Mouse (Mus musculus) cerebellum, adult 8-10 months (tissue): Measurements from ENCODE around the gene Cfap46.
A peak's percentile ranks its signal among the peaks of the same experiment; 100 is the strongest.
"Not testable (repeated sequence)": the region's sequence is repeated elsewhere in the genome, so short reads cannot be mapped to it uniquely, and the experiment has no call there.

Experiments used
- DNase-seq: peaks from one replicate; pipeline ENCODE4 v3.0.0; 2022

Gene Cfap46

DNA sequence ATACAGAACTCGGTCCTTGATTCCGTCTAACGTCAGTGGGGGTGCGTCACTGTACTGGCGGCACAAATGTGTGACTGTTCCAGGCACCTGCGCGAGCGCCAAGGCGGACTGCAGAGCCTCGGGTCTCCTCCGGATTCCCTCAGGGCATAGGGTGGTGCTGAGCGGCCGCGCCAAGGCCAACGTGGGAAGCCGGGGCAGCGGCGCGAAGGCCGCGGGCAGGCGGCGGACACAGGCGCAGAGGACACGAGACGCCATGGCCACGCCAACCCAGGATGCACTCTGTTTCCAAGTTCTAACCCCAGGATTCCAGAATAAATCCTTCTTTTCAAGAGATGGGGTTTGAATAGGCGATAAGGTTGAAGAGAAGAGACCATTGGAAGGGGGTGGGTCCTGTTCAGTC is 23.7 kb downstream of the Cfap46 start:
- DNase-seq: not testable (repeated sequence)

DNA sequence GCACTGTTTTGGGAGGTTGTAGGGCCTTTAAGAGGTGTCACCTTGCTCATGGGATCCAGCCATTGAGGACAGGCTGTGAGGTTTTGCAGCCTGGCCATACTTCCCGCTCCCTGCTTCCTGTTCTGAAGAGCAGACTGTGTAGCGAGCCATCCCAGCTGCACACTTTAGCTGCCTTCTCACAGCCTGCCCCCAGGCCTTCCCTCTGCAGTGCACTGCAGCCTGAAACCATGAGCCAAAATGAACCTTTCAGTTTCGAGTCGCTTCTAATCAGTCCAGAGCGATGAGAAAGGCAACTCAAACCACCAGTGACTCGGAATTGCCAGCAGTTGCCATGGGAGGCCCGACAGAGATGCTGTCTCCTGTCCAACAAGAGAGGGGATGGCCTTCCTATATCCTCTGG is 33.9 kb downstream of the Cfap46 start:
- DNase-seq: no peak

DNA sequence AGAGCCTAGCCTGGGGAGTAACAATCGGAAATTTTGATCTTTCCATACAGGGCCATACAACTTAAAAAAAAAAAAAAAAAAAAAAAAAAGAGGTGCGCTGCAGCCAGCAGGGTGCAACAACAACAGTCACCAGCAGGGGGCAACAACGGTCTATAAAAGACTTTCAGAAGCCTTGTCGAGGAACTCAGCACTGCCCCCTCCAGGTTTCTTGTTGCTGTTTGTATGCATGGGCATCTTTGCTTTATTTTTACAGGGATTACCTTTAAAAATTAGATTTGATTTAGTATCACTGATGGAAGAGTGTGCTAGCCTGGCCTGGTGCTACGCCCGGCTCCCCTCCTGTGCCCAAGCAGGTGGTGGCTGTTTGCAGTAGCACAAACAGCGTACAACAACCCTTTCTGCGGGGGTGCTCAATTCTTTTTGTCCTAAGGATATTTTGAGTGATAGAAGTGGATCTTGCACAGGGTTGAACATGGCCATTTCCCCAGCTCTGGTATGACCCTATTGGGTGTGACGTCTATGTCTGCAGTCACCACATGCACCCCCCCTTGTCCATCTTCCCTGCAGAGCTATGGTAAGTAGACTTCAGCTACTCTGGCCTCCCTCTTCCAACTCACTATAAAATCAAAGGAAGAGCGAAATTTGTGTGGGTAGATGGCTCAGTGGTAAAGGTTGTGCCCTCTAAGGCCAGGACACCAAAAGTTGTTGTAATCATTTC is 35.4 kb downstream of the Cfap46 start:
- peak; percentile 92 for DNase-seq

DNA sequence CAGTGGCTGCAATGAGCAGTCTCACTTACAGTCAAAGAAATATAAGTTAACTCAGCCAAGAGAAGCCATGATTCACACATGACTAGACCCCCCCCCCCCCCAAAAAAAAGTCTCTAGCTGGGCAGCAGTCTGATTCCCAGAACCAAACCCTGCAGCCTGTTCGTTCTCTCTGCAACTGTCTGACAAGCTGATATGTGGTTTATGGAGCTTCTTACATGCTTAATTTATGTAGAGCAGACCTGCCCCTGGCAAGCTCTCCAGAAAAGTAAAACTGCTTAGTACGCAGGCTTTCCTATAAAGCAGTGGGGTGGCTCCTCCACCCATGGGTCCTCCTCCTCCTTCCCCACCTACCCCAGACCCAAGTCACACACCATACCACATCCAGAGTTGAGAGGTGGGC is 50.2 kb downstream of the Cfap46 start:
- DNase-seq: no peak

DNA sequence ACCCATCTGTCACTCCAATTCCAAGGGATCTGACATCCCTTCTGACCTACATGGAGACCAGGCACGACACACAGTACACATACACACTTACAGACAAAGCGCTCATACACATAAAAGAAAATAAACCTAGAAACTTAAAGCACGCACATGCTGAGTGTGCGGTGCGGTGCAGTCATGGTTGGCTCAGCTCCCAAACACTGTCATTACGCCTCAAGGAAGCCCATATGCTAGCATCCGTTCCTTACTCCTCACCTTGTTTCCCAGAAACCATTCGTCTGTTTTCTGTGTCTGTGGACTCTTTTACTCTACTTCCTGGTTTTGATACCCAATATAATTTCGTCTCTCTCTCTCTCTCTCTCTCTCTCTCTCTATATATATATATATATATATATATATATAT is 58.5 kb downstream of the Cfap46 start:
- no peak for DNase-seq

DNA sequence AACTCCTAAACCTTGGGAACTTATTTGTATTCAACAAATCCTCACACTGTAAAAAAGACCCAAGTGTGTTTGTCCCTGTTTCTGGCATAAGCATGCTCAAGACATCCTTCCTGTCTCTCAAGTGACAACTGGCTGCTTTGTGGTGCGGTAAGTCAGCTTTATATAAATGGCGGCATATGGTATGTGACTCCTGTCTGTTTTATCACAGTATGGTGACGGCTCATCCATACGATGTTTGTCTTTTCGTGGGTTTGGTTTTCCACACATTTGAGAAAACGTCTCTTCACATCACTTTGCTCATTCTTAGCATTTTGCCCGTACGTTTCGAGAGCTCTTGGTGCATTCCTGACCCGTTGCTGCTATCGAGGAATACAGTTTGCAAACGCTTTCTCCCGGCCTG is 61.0 kb downstream of the Cfap46 start:
- no peak for DNase-seq

DNA sequence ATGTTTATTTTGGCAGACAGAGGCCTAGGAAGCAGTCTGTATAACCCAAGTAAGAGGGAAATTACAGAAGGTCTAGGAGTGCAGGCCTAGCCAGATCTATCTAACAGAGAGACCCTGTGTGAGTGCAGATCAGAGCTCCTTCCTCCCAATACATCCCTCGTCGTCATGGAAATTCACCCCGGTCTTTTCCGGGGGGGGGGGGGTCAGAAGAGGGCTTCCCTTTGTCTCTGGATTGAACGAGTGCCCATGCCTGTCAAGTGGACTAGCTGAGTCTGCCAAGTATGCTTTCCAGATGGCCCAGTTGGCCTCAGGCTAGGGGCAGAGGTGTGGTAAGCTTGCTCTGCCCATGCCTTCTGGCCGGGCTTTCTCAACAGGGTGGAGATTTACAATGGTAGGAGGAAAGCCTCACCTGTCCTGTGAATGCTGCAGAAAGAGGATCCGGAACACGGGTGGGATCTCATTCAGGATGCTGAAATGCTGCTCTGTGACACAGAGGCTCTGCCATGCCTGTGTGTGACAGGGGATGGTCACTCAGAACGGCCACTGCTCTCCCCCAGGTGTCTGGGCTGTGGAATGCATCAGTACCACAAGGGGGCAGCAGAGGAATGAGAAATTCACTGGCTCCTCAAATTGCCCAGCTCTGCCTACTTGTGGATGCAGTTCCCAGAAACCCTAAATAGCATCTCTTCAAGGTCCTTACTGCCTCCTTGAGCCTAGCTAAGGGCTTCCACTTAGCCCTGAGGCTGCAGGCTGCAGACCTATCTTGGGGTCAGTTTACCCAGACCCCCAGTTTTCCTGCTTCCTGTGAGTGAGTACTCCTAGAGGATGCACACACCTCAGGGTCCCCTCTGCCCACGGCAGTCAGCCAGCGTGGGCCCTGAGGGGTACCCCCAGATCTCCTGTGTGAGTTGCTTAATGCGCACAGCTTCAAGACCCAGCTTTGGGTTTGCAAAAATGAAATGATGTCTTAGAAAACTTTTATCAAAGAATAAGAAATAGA is 67.5 kb downstream of the Cfap46 start:
- peak; percentile 72 for DNase-seq

DNA sequence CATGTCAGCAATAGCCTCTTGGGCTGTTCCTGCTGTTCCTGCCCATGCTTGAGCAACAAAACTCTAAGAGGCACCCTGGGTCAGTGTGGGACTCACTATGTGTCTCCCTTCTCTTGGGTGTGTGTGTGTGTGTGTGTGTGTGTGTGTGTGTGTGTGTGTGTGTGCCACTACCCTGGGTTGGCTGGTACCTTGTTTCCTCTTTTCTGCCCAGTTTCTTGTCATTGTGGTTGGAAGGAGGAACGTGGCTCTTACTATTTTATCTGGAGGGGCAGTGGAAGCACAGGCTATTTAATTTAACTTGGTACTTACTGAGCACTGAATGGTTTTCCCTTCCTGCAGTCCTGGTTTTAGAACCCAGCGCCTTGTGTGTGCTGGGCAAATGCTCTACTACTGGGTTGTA is 73.3 kb downstream of the Cfap46 start:
- no peak for DNase-seq

DNA sequence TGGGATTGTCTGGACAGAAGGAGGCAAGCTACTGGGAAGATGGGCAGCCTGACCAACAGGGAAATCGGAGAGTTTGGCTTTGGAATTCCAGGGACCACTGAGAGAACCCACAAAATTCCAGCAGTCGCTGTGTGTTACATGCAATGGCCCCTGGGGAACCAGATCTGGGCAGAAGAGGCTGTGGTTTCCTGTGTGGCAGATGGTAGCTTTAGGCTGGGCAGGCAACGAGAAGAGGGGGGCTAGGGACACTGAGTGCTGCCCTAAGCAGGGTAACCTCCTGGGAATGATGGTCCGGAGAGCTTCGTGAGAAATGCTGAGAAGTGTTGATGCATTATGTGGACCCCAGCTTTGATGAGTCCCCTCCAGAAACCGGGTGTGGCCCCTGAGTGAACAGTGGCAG is 87.8 kb downstream of the Cfap46 start:
- DNase-seq: no peak

DNA sequence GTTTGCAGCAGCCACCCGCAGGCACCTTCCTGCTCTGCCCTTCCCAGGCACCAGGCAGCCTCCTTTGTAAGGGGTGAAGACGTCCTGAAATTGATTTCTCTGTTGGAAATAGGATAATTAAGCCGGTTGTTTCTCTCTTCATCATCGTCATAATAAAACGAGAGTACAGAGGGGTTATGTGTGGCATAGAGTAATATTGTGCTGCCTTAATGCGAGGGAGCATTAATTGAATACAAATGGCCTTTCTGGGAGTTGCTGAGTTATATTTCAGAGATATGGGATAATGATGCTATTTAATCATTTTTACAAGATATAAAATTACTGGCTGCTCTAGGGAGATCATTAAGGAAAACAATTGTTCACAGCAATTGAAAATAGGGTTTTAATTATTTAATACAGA is 88.3 kb downstream of the Cfap46 start:
- DNase-seq: no peak

DNA sequence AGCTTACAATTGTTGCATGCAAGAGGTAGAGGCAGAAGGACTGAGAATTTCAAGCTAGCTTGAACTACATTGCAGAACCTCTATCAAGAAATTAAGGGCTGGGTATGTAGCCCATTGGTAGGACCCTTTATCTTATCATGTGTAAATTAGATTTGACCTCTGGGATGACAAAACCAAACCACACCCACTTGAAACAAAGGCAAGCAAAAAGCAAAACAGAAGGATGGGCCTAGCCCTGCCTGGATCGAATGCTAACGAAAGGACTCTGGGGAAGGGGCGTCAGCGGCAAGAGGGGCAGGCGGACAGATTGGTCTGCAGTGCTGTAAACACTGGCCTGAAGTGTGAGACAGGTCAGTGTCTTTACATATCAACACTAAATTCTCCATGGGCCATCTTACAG is 92.3 kb downstream of the Cfap46 start:
- DNase-seq: no peak

DNA sequence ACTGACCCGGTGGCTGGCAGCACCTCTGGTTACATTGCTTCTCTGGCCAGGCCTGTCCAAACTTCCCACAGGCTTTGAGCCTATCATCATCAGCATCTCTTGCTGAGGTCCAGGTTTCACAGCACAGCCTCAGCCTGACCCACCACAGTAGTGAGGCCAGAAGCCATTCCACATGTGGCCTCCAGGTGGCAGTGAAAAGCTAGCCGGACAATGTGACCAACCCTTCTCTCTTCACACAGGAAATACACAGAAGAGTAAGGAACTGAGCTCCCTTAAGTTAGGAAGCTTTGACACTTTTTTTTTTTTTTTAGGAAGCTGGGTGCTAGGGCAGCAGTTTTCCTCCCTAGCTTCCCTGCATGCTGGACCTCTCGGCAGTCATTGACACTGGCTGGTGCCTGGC is 93.3 kb downstream of the Cfap46 start:
- peak; percentile 25 for DNase-seq

DNA sequence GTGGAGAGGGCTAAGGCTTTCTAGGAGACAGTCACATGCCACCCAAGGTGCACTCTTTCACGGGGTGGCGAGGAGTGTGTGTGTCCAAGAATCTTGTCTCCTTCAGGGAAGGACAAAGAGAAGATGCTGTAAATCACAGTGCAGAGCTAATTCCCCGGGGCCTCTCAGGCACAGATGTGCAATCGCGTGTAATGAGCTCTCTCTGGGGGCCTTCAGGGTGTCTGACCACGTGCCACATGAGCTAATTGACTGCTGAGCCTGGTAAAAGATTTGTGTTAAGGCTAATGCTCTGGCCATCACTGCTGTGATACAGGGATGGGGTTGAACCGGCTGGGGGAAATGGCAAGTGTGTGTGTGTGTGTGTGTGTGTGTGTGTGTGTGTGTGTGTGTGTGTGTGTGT is 95.7 kb downstream of the Cfap46 start:
- DNase-seq: no peak

DNA sequence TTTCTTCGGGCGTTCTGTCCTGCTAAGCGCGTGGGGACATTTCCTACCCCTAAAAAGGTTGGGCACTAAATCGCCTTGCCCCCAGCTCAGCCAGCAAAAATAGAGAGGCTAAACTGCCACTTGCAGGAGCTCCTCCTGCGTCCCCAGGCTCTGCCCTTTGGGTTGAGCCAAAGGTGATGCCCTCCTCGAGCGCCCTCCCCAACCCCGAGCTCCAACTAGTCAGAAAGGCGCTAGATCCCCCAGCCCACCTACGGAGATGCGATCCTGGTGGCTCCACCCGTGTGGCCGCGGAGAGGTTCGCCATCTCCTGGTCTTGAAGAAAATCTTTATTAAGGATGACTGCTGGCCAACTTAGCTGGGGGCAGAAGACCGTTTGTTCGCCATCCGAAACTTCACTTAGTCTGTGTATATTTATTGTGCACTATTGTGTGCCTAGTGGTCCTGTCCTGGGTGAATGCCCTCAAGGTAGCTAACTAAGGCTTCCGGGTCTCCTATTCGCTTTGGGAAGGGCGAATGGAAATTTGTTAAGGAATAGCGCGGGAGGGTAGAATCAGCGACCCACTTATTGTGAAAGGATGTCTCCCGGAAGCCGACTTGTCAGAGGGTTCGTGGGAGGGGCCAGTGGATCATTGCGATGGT is 98.3 kb downstream of the Cfap46 start:
- no peak for DNase-seq

DNA sequence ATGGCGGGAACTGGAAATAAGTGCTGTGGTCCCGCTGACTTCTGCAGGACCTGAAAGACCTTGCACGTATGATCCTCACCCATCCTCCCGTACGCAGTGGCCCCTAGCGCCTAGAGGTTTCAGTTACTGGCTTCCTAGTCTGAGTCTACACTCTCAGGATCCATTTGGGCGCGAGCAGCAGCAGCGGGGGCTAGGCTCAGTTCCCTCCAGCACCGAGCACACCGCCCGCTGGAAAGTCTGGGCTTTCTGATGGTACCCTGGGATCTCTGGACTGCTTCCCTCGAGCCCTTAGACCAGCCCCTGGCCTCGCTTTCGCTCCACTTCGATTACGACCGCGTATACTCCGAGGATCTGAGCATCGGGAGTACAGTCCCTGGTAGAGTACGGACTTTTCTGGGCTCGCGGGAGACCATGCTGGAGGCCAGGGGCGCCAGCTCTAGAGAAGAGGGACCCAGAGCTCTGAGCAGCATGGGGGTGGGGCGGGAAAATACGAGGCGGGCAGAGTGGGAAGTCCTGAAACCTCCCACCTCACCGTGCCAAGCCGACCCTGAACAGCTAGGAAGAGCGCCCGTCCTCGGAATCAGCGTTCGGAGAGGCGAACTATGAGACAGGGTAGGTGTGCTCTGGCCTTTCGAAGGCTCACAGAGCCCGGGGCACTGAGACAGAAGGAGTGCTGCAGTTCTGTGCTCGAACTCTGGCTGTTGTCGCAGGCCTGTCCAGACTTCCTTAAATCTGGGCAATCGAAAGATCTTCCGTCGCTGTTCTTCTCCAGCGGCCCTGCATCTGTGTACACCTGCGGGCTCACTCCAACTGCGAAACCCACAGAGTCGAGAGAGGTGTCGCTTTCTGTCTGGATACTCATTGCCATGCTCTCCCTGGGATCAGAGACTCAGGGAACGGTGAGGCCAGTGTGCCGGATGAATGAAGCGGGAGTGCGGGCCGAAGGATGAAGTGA is 99.1 kb downstream of the Cfap46 start:
- DNase-seq: peak; percentile 21

DNA sequence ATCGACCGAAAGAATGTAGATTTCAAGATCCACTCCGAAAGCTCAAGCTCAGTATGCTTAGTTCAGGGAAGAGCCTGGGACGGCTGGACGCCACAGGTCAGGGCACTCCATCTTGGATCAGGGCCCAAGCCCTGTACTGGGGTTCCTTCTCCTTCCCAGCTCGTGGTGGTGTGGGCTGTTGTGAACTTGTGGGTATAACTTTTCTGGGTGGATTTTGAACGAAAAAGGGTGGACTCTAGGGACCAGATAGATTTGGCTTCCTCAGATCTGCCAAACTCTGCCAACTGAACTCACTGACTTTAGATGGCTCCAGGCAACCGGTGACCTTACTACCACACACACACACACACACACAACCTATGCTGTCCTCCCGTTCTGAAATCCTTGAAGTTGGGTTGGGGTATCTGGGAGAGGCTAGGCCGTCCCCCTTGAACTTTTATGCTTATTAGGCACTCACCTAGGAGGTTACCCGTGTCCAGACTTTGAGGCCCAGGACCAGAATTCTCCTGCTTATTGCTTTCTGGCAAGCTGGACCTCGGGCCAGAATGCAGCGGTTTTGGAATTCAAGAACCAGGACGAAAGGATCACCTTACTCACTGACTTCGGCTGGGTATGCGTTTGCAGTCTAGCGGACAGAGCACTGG is 100.4 kb downstream of the Cfap46 start:
- no peak for DNase-seq

DNA sequence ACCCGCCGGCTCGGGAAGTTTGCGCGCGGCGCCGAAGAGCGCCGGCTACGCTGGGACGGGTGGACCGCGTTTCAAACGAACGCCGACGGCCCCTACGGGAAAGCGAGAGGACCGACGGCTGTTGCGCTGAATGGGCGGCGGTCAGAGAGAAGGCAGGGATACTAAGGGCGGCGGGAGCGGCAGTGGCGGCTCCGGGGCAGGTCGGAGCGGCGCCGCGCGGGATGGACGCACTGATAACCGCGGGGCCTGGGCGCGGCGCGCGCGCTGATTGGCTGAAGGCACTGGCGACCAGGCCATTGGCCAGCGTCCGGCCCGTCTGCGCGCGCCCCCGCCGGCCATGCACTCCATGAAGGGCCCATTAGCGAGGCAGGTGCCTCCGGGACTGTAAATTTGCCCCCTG is 101.0 kb downstream of the Cfap46 start, which contains the start of gene Nkx6-2:
TSS of gene Nkx6-2 (minus strand) at position 203 of the 400 bp plus-strand sequence.
- peak; percentile 22 for DNase-seq

DNA sequence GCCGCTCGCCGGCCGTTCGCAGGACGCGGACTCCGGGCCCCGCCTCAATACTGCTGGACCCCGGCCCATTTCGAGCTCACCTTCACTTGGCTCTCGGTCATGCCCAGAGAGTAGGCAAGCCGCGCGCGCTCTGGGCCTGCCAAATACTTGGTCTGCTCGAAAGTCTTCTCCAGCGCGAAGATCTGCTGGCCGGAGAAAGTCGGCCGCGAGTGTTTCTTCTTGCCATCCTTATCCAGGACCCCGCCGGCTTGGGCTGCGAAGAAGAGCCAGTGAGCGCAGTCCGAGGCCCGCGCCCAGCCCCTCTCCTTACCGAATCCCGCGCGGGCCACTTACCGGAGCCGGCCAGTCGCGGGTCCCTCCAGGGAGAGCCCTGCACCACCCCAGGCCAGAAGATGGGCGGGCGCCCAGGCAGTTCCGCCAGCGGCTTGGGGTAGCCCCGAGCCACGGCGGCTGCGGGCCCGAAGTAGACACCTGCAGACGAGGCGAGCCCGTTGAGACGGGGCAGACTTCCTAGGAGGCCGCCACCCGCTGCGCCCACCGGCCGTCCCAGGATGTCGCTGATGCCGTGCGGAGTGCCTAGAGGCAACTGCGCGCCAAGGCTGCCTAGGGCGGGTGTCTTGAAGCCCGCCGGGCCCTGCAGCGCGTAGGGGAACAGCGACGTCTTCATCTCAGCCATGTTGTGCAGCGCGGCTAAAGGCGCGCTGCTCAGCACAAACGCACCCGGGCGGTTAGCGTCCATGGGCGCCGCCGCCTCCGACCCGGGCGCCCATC is 101.6 kb downstream of the Cfap46 start:
- DNase-seq: peak; percentile 20

DNA sequence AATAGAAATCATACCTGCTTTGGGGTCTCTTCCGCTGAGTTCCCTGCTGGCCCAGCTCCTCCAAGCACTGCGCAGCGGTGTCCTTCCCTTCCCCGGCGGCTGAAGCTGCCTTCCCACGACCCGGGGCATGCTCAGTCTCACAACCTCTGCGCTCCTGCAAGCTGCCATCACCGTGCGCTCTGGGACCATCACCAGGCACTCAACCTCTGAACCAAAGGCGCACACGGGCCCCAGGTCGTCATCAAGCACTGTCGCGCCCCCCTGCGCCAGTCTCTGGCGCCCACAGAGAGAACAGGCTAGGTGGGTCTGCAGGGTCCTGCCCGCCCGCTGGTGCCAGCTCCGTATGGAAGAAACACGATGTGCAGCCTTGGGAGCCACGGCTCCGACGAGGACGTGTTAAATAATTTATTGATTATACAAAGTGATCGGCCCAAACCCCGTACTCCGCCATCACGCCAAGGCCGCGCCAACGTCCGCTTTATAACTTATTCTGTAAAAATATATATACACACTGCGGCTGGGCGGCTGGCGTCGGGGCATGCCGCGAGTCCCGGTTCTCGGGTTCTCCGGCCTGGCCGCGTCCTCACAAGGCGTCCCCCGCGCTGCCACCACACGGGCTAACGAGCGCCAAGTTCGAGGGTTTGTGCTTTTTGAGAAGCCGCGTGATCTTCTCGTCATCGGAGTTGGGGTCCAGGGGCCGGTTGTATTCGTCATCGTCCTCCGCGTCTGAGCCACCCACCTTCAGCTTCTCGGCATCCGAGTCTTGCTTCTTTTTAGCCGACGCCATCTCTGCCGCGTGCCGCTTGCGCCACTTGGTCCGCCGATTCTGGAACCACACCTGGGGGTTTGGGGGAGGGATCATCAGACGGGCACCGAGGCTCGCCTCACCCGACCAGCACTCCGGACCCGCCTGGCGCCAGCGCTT is 102.5 kb downstream of the Cfap46 start:
- peak; percentile 16 for DNase-seq
